Comparison of ENCODE assay signal across 27 mouse cellular contexts in the genomic region with DNA sequence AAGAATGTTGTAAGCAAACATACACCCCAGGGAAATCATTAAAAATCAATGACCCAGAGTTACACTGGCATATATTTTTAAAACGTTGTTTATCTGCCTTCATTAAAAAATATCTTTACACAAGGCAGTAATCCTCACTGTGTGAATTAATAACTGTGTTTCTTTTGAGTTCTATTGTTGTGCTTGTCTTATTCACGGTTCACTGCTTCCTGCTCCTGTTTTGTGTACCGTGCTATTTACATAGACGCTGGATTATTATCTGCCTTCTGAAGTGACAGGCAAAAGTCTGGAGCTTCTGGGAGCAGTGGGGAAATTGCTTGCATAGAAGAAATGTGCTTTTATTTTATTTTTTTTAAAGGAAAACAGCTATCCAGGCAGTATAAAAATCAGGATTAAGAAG.
DNase-seq lines count a peak whose midpoint lies in the region; ATAC-seq and TF ChIP-seq lines count a peak whose summit lies in the region.
"Had no signal": no experiment of that assay in that cellular context is flagged by ENCODE, and none has a peak within 500 bp of the region (broad histone marks: within the 10 kb centered on the region; RNA-seq: fewer than 3 reads in every experiment).

No protein-coding gene starts in this region.

- WGBS in forebrain, embryonic 12.5 days: 5% methylated on average over 4 of the region's 4 CpGs
- 5% methylated on average over 4 of the region's 4 CpGs for WGBS in forebrain, embryonic 15.5 days
- WGBS in hindbrain, embryonic 14.5 days: 6% methylated on average over 4 of the region's 4 CpGs
- 33% methylated on average over 4 of the region's 4 CpGs for WGBS in hindbrain, embryonic 10.5 days
- 6% methylated on average over 4 of the region's 4 CpGs for WGBS in hindbrain, postnatal 0 days

- no peak for DNase-seq in hindbrain, embryonic 14.5 days (ENCODE audit: low spot score)
- no peak for DNase-seq in hindbrain, embryonic 10.5 days (ENCODE audit: low spot score)
- peak; percentile 12 for DNase-seq in brain, adult 2 months (ENCODE audit: low read depth, low spot score)
- peak; percentile 1 for DNase-seq in hindbrain, postnatal 0 days (ENCODE audit: low spot score)
- DNase-seq in MN1 (ENCODE audit: low spot score): no peak
- no peak for DNase-seq in urinary bladder, postnatal 25 days (ENCODE audit: low spot score)
- DNase-seq: adrenal gland, adult 8-10 months; cerebellum, adult 18-20 months; cerebellum, postnatal 10 days; heart, adult 2 months; heart, postnatal 4 days; kidney, adult 11 months; kidney, postnatal 14 days; layer of hippocampus, adult 9-11 months; liver, embryonic 13.5 days; lung, adult 18-20 months; lung, postnatal 4 days; thymus, postnatal 4 days had no signal

- no peaks in the 10 kb centered on the region for H3K27me3 ChIP-seq in forebrain, embryonic 12.5 days
- H3K27me3 ChIP-seq in forebrain, embryonic 15.5 days: no peaks in the 10 kb centered on the region
- no peaks in the 10 kb centered on the region for H3K27me3 ChIP-seq in hindbrain, embryonic 14.5 days (ENCODE audit: control insufficient read depth, insufficient read depth, low read length)
- no peaks in the 10 kb centered on the region for H3K27me3 ChIP-seq in hindbrain, embryonic 10.5 days (ENCODE audit: insufficient read depth, poor library complexity, severe bottlenecking)
- no peaks in the 10 kb centered on the region for H3K27me3 ChIP-seq in hindbrain, postnatal 0 days (ENCODE audit: insufficient read depth, low read length)
- H3K27me3 ChIP-seq: embryonic facial prominence, embryonic 12.5 days; heart, embryonic 12.5 days; limb, embryonic 15.5 days; liver, embryonic 13.5 days; megakaryocyte, embryonic 14.5 days had no signal

- ATAC-seq in forebrain, embryonic 12.5 days (ENCODE audit: low FRiP score): peak; percentile 46; the same call in 1 of the 2 replicates
- ATAC-seq in forebrain, embryonic 15.5 days (replicated peaks): no peak
- no peak for ATAC-seq in hindbrain, embryonic 14.5 days (ENCODE audit: low FRiP score)
- no peak for ATAC-seq in hindbrain, postnatal 0 days
- ATAC-seq: inflammation-experienced regulatory T-cells, adult 6 months; lung, postnatal 0 days had no signal

- no peak overlapping the region for H3K4me2 ChIP-seq in forebrain, embryonic 12.5 days
- H3K4me2 ChIP-seq in forebrain, embryonic 15.5 days (replicated peaks): no peak overlapping the region
- H3K4me2 ChIP-seq in hindbrain, embryonic 14.5 days (replicated peaks): no peak overlapping the region
- no peak overlapping the region for H3K4me2 ChIP-seq in hindbrain, postnatal 0 days (ENCODE audit: low read depth, low read length)
- H3K4me2 ChIP-seq: embryonic facial prominence, embryonic 12.5 days; heart, embryonic 12.5 days; limb, embryonic 15.5 days; liver, embryonic 13.5 days had no signal

- H3K4me3 ChIP-seq in forebrain, embryonic 12.5 days (replicated peaks): no peak overlapping the region
- H3K4me3 ChIP-seq in forebrain, embryonic 15.5 days: no peak overlapping the region
- H3K4me3 ChIP-seq in hindbrain, embryonic 14.5 days (replicated peaks; ENCODE audit: low read length): no peak overlapping the region
- H3K4me3 ChIP-seq in hindbrain, embryonic 10.5 days: no peak overlapping the region
- H3K4me3 ChIP-seq in hindbrain, postnatal 0 days (ENCODE audit: low read length): no peak overlapping the region
- H3K4me3 ChIP-seq: embryonic facial prominence, embryonic 12.5 days; heart, adult 2 months; heart, embryonic 12.5 days; limb, embryonic 10.5 days; limb, embryonic 15.5 days; liver, embryonic 13.5 days; megakaryocyte, embryonic 14.5 days had no signal

- H3K36me3 ChIP-seq in forebrain, embryonic 12.5 days (replicated peaks): no peaks in the 10 kb centered on the region
- no peaks in the 10 kb centered on the region for H3K36me3 ChIP-seq in forebrain, embryonic 15.5 days
- no peaks in the 10 kb centered on the region for H3K36me3 ChIP-seq in hindbrain, embryonic 14.5 days (replicated peaks; ENCODE audit: control insufficient read depth, insufficient read depth)
- no peaks in the 10 kb centered on the region for H3K36me3 ChIP-seq in hindbrain, embryonic 10.5 days
- H3K36me3 ChIP-seq in hindbrain, postnatal 0 days (ENCODE audit: insufficient read depth, low read length): no peaks in the 10 kb centered on the region
- H3K36me3 ChIP-seq: embryonic facial prominence, embryonic 12.5 days; heart, embryonic 12.5 days; limb, embryonic 10.5 days; limb, embryonic 15.5 days; liver, embryonic 13.5 days had no signal

- H3K27ac ChIP-seq in forebrain, embryonic 12.5 days: no peak overlapping the region
- H3K27ac ChIP-seq in forebrain, embryonic 15.5 days (replicated peaks): no peak overlapping the region; the same call in 1 of the 2 replicates
- 0 out of 2 replicates have a peak overlapping the region, but pooled peaks have one; percentile 0 for H3K27ac ChIP-seq in hindbrain, embryonic 14.5 days
- no peak overlapping the region for H3K27ac ChIP-seq in hindbrain, embryonic 10.5 days
- no peak overlapping the region for H3K27ac ChIP-seq in hindbrain, postnatal 0 days
- H3K27ac ChIP-seq: embryonic facial prominence, embryonic 12.5 days; heart, adult 2 months; limb, embryonic 10.5 days; limb, embryonic 15.5 days; liver, embryonic 13.5 days had no signal

- no peak overlapping the region for H3K9ac ChIP-seq in forebrain, embryonic 12.5 days
- H3K9ac ChIP-seq in forebrain, embryonic 15.5 days (replicated peaks): no peak overlapping the region
- no peak overlapping the region for H3K9ac ChIP-seq in hindbrain, embryonic 14.5 days
- H3K9ac ChIP-seq in hindbrain, postnatal 0 days (replicated peaks; ENCODE audit: low read length): no peak overlapping the region
- H3K9ac ChIP-seq: heart, embryonic 12.5 days; limb, embryonic 15.5 days; liver, embryonic 13.5 days had no signal

- peaks cover 6% of the 10 kb centered on the region for H3K4me1 ChIP-seq in forebrain, embryonic 12.5 days
- peaks cover 7% of the 10 kb centered on the region; the same call in 1 of the 2 replicates for H3K4me1 ChIP-seq in forebrain, embryonic 15.5 days
- no peaks in the 10 kb centered on the region for H3K4me1 ChIP-seq in hindbrain, embryonic 14.5 days (replicated peaks; ENCODE audit: control insufficient read depth, insufficient read depth, low read length)
- H3K4me1 ChIP-seq in hindbrain, embryonic 10.5 days (replicated peaks): peaks cover 16% of the 10 kb centered on the region
- H3K4me1 ChIP-seq in hindbrain, postnatal 0 days (ENCODE audit: insufficient read depth, low read length): no peaks in the 10 kb centered on the region
- H3K4me1 ChIP-seq: embryonic facial prominence, embryonic 12.5 days; heart, embryonic 12.5 days; limb, embryonic 10.5 days; limb, embryonic 15.5 days; liver, embryonic 13.5 days; megakaryocyte, embryonic 14.5 days had no signal

- no peaks in the 10 kb centered on the region for H3K9me3 ChIP-seq in forebrain, embryonic 12.5 days
- no peaks in the 10 kb centered on the region for H3K9me3 ChIP-seq in forebrain, embryonic 15.5 days
- no peaks in the 10 kb centered on the region for H3K9me3 ChIP-seq in hindbrain, embryonic 14.5 days (ENCODE audit: control insufficient read depth, low read length)
- H3K9me3 ChIP-seq in hindbrain, embryonic 10.5 days: no peaks in the 10 kb centered on the region
- no peaks in the 10 kb centered on the region for H3K9me3 ChIP-seq in hindbrain, postnatal 0 days (ENCODE audit: low read length)
- H3K9me3 ChIP-seq: embryonic facial prominence, embryonic 12.5 days; heart, embryonic 12.5 days; limb, embryonic 10.5 days; limb, embryonic 15.5 days; liver, embryonic 13.5 days; megakaryocyte, embryonic 14.5 days had no signal

- no peak for TF ChIP-seq CTCF in hindbrain, postnatal 0 days (IDR thresholded peaks at IDR 0.05; ENCODE audit: low read depth)

Comparison
In these comparisons a context has a peak if more than half of its experiments do, and no peak if none do; other contexts are left out.
1. DNase-seq: peak in brain, adult 2 months (single experiment) and hindbrain, postnatal 0 days (single experiment); none in hindbrain, embryonic 14.5 days (single experiment), hindbrain, embryonic 10.5 days (single experiment), MN1 (single experiment) and urinary bladder, postnatal 25 days (single experiment).